Mouse (Mus musculus) erythroid progenitor cell, adult 5-6 weeks (primary cell): ENCODE results near the gene Mpzl3. TPM values are rescaled to one million over a fixed set of nuclear protein-coding genes. Genes with fewer than 3 reads are reported as not detected.

Experiments used
- total RNA-seq, 2 experiments: library from RNA; stranded (forward) in 1 of 2; stranded (reverse) in 1 of 2; fragments of 150-400 nt in 1 of 2; fragments of 186-747, 209-891 nt in 1 of 2; gene quantifications; 2 replicates each; pipeline versions ENCODE4 v1.2.3 to v1.2.4; 2015 to 2017; ENCODE audit warnings: low replicate concordance in 2 of 2

Gene Mpzl3
- total RNA-seq, 2 experiments from 2014 or later = 1.7 TPM; not detected in 1

Other genes starting within 250 kb of the Mpzl3 start
- gene Kmt2a, start 173.9 kb upstream of the Mpzl3 start, total RNA-seq (2015; ENCODE audit: low replicate concordance) = 59.5 and 91.4 TPM in 2 replicates
- 18.1 and 23.3 TPM in 2 replicates for gene Kmt2a, start 173.9 kb upstream of the Mpzl3 start, total RNA-seq (2017; ENCODE audit: low replicate concordance)
- 236 and 252 TPM in 2 replicates for gene Atp5l, start 134.4 kb upstream of the Mpzl3 start, total RNA-seq (2015; ENCODE audit: low replicate concordance)
- gene Atp5l, start 134.4 kb upstream of the Mpzl3 start, total RNA-seq (2017; ENCODE audit: low replicate concordance) = 17.0 and 145 TPM in 2 replicates
- 41.1 and 41.8 TPM in 2 replicates for gene Ube4a, start 89.6 kb upstream of the Mpzl3 start, total RNA-seq (2015; ENCODE audit: low replicate concordance)
- gene Ube4a, start 89.6 kb upstream of the Mpzl3 start, total RNA-seq (2017; ENCODE audit: low replicate concordance) = 33.1 and 35.5 TPM in 2 replicates
- gene Cd3g, start 74.8 kb upstream of the Mpzl3 start, total RNA-seq (2015; ENCODE audit: low replicate concordance) = 6.3 and 14.1 TPM in 2 replicates
- gene Cd3g, start 74.8 kb upstream of the Mpzl3 start, total RNA-seq (2017; ENCODE audit: low replicate concordance) = 15.0 and 15.1 TPM in 2 replicates
- gene Cd3d, start 73.4 kb upstream of the Mpzl3 start, total RNA-seq (2015; ENCODE audit: low replicate concordance) = 2.5 and 2.9 TPM in 2 replicates
- gene Cd3d, start 73.4 kb upstream of the Mpzl3 start, total RNA-seq (2017; ENCODE audit: low replicate concordance) = 5.8 TPM in 1 of 2 replicates, not detected in the other
- gene Cd3e, start 45.6 kb upstream of the Mpzl3 start, total RNA-seq (2015; ENCODE audit: low replicate concordance) = 7.2 and 23.9 TPM in 2 replicates
- 1.0 and 6.5 TPM in 2 replicates for gene Cd3e, start 45.6 kb upstream of the Mpzl3 start, total RNA-seq (2017; ENCODE audit: low replicate concordance)
- not detected in 2 replicates for gene Mpzl2, start 15.4 kb upstream of the Mpzl3 start, total RNA-seq (2015; ENCODE audit: low replicate concordance)
- not detected in 2 replicates for gene Mpzl2, start 15.4 kb upstream of the Mpzl3 start, total RNA-seq (2017; ENCODE audit: low replicate concordance)
- 5.4 TPM in 1 of 2 replicates, not detected in the other for gene Jaml, start 24.0 kb downstream of the Mpzl3 start, total RNA-seq (2015; ENCODE audit: low replicate concordance)
- 3.5 and 5.7 TPM in 2 replicates for gene Jaml, start 24.0 kb downstream of the Mpzl3 start, total RNA-seq (2017; ENCODE audit: low replicate concordance)
- gene Scn2b, start 62.6 kb downstream of the Mpzl3 start, total RNA-seq (2015; ENCODE audit: low replicate concordance) = not detected in 2 replicates
- under 0.01 TPM in 1 of 2 replicates, not detected in the other for gene Scn2b, start 62.6 kb downstream of the Mpzl3 start, total RNA-seq (2017; ENCODE audit: low replicate concordance)
- gene Scn4b, start 83.2 kb downstream of the Mpzl3 start, total RNA-seq (2015; ENCODE audit: low replicate concordance) = not detected in 2 replicates
- not detected in 2 replicates for gene Scn4b, start 83.2 kb downstream of the Mpzl3 start, total RNA-seq (2017; ENCODE audit: low replicate concordance)
- gene BC049352, start 126.8 kb downstream of the Mpzl3 start, total RNA-seq (2015; ENCODE audit: low replicate concordance) = not detected in 2 replicates
- gene BC049352, start 126.8 kb downstream of the Mpzl3 start, total RNA-seq (2017; ENCODE audit: low replicate concordance) = not detected in 2 replicates
- gene Tmprss4, start 148.9 kb downstream of the Mpzl3 start, total RNA-seq (2015; ENCODE audit: low replicate concordance) = not detected in 2 replicates
- gene Tmprss4, start 148.9 kb downstream of the Mpzl3 start, total RNA-seq (2017; ENCODE audit: low replicate concordance) = not detected in 2 replicates
- gene Il10ra, start 214.0 kb downstream of the Mpzl3 start, total RNA-seq (2015; ENCODE audit: low replicate concordance) = 2.2 and 6.3 TPM in 2 replicates
- gene Il10ra, start 214.0 kb downstream of the Mpzl3 start, total RNA-seq (2017; ENCODE audit: low replicate concordance) = 3.7 and 4.8 TPM in 2 replicates